Mouse (Mus musculus): ENCODE measurements around the gene Bcl2l14. TPM values are rescaled to one million over a fixed set of nuclear protein-coding genes. Genes with fewer than 3 reads are reported as not detected.

Bcl2l14 gene
- total RNA-seq, 2 experiments from 2014 or later, result not detected

DNA sequence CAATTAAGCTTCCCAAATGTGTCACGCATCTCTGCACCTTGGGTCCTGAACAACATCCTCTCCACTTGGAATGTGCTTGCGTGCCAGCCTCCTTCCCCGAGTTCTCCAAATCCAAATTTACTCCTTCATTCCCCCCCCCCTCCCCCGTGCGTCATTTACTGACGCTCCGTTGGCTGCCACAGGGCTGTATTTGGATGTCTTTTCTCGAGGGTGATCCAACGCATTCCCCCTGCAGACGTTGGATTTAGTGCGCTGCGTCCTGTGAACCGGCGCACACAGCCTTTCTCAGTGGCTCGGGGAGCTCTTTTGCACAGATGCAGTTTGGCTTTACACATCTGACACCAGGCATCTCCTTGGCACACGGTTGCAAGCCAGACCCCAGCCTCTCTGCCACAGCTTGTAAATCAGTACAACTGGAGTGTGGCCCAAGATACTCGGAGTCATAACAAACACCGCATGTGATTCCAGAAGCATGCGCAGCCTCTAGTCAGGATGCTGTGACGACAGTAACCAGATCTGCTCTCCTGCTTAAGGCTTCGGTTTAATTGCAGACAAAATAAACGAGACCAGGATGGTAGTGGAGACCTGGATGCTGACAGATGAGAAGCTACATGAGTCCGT lies 43.4 kb downstream of the Bcl2l14 start:
- intact Hi-C loops (cut with DNase I), result no loop called here
- DNase-seq (ENCODE audit: low spot score in 2 of 2), result peak; percentile 59 to 71

DNA sequence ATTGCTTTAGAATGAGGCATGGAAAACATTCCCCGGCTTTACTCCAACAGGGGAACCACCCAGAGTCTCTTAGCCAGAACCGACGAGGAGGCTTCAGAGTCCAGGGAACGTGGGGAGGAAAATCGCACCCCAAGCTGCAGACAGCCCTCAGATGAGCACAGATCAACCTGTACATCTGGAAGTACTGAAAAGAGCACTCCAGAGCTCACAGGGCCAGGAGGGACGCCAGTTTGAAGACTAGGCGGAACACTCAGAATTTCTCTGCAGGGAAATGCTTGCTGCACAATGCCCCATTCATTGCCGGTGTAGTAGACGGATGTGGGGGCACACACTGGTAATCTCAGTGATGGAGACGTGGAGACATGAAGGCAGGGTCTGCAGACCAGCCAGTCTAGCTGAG lies 43.9 kb downstream of the Bcl2l14 start:
- DNase-seq (ENCODE audit: low spot score in 2 of 2), result peak in 1 of 2 experiments; percentile 14

DNA sequence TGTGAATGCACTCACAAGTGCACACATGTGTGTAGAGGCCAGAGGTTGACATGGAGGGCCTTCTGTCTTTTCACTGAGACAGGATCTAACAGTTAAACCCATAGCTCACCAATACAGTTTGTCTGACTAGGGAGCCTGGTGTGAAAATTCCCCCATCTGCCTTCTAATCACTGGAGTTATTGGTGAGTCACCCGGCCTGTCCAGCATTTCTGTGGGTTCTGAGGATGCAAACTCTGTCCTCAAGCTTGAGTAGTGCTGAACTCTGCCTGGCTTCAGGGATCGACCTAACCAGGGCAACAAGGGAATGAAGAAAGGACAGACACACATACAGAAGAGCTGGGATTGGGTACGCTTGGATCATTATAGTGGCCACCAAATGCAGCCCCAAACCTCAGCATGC lies 45.6 kb downstream of the Bcl2l14 start:
- intact Hi-C loops (cut with DNase I), result no loop called here
- no peak for DNase-seq (ENCODE audit: low spot score in 2 of 2)

More for the DNA sequence above, 43.9 kb downstream of the Bcl2l14 start:
- intact Hi-C loops (cut with DNase I), result no loop called here

DNA sequence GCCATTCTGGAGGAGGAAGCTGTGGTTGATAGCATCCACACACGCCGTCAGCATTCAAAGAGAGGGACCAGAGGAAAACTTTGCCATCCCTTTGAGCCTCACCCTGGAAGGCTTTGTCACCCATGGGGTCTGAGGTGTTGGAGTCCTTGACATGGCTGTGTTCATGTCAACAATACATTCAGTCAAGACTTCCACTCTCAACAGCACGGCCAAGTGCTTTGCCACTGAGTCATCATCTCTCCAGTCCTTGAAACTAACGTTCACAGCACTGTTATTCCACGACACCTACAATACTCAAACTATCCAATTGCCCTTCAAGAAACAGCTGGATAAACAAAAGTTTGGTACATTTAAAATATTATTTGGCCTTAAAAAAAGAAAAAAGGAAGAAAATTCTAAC lies 46.1 kb downstream of the Bcl2l14 start:
- DNase-seq (ENCODE audit: low spot score in 2 of 2), result no peak
- intact Hi-C loops (cut with DNase I), result no loop called here

DNA sequence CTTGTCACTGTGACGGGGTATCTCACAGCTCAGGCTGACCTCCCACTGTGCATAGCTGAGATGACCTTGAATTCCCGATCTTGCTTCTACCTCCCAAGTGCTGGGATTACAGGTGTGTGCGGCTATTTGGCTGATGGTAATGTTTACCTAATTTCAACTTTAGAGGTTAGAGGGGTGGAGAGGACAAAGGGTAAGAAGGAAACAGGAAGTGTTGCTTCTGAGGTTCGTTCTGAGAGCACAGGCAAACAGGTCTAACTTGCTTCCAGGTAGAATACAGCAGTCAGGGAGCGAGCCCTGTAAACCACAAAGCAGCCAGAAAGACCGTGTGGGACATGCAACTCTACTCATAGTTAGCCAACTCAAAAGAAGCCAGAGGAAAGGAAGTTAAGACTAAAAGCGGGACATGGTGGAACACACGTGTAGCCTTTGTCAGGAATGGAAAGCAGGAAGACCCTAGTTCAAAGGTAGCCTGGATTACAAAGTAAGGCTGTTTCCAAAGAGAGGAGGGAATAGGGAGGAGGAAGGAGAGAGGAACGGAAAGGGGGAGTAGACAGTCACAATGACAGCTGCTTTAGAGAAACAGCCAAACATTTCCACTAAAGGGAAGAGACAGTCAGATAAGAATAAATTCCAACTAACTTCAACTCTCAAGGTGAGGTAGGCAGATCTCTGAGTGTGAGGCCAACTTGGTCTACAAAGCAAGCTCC lies 47.2 kb downstream of the Bcl2l14 start:
- no peak for DNase-seq (ENCODE audit: low spot score in 2 of 2)
- intact Hi-C loops (cut with DNase I), result no loop called here

DNA sequence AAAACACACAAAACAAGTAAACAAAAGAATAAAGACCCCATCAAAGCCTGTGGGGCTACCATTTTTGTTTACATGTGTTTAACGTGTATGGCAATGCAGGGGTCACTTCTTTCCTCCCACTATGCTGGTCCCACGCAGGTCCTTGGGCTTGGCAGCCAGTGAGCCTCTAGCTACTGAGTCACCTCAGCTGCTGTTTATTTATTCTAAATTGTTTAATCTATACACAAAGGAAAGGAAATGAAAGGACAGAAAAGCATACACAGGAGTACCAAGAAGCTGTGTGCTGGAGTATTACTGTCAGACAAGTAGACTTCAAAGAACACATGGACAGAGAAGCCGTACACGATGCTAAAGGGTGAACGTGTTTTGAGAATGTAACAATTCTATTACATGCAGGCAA lies 47.8 kb downstream of the Bcl2l14 start:
- intact Hi-C loops (cut with DNase I), result no loop called here

DNA sequence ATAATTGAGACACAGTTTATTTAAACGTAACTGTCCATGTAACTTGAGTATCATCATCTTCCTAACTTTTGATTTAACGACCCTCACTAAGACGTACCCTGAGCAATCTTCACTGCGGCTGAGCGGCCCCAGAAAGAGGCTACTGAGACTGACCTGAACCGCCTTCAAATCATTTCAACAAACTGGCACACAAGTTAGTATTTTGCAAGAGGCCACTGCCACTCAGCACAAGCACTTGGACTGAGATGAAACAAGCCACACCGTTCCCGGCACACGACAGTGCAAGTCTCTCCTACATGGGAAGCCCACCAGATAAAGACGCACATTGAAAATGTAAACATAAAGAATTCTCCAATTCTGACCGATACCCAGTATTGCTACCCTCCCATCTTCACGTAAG lies 52.3 kb downstream of the Bcl2l14 start:
- no peak for DNase-seq (ENCODE audit: low spot score in 2 of 2)
- intact Hi-C loops (cut with DNase I), result no loop called here

More for the DNA sequence above, 47.8 kb downstream of the Bcl2l14 start:
- no peak for DNase-seq (ENCODE audit: low spot score in 2 of 2)

DNA sequence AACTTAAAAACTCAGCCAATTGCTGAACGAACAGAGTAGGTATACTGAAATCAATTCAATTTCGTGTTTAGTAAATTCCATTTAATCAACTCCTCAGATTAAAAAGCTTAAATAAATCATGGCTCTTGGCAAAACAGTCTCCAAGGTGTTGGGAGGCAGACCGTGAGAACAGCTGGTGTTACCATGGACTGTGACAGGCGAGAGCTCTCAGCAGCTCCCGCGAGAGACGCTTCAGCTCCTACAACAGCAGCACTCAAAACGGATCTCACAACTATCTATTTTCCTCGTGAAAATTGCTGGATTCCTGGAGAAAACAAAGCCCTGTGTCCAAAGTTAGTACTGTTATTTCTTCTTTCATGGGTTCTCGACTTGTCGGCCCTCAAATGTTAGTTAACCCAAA lies 53.8 kb downstream of the Bcl2l14 start:
- DNase-seq (ENCODE audit: low spot score in 2 of 2), result no peak
- intact Hi-C loops (cut with DNase I), result loop anchor here (5.0 kb wide), 1 partner anchor 117 kb away; the partner anchor contains the start of gene Lrp6

DNA sequence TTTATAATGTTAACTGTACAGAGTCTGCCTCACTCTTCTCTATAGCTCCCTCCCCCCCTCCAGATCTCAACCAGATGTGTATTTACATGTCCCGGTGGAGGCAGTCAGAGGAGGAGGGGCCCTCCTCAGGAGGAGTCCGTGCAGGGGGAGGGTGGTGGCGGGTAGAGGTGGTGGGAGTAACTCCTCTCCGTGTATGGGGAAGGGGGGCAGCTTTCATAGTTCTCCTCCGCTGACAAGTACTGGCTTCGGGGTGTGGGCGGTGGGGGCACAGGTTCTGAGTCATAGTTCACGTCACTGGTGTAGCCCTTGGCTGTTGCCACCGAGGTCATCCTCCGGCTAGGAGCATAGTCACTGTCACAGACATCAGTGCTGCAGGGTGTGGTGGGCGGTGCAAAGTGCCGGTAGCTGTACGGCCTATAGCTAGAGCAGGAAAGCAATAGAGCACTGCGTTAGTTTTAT lies 54.6 kb downstream of the Bcl2l14 start:
- intact Hi-C loops (cut with DNase I), result loop anchor here (5.0 kb wide), 1 partner anchor 117 kb away; the partner anchor contains the start of gene Lrp6
- DNase-seq (ENCODE audit: low spot score in 2 of 2), result peak; percentile 28 to 35

DNA sequence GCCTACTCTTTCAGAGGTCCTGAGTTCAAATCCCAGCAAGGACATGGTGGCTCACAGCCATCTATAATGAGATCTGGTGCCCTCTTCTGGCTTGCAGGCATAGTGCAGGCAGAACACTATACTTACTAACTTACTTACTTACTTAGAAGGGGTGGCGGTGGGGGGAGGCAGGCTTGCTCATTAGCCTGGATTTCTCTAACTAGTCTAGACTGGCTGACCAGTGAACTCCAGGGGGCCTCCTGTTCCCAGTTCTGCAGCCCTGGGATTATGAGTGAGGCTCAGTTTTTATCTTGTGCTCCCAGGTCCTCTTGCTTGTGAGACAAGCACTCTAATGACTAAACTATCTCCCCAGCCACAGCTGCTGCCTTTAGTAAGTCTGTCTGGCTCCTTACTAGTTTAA lies 58.0 kb downstream of the Bcl2l14 start:
- intact Hi-C loops (cut with DNase I), result loop anchor here (5.0 kb wide), 1 partner anchor 113 kb away; the partner anchor contains the start of gene Lrp6
- no peak for DNase-seq (ENCODE audit: low spot score in 2 of 2)

DNA sequence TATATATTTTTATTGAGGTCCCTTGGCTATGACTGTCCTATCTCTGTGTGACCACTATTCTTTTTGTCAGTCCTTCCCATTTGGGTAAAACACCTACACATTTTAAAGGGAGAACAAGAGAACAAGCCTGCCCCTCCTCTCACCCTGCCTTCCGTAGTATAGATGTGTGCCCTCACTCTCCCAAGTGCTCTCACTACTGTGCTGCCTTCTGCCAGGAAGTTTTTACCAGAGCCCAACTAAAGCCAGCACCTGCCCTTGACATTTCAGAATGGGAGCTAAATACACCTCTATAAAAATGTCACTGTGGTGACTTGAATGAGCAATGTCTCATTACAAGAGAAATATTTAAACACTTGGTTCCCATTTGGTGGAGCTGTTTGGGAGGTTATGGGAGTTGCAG lies 62.3 kb downstream of the Bcl2l14 start:
- no peak for DNase-seq (ENCODE audit: low spot score in 2 of 2)
- intact Hi-C loops (cut with DNase I), result no loop called here

DNA sequence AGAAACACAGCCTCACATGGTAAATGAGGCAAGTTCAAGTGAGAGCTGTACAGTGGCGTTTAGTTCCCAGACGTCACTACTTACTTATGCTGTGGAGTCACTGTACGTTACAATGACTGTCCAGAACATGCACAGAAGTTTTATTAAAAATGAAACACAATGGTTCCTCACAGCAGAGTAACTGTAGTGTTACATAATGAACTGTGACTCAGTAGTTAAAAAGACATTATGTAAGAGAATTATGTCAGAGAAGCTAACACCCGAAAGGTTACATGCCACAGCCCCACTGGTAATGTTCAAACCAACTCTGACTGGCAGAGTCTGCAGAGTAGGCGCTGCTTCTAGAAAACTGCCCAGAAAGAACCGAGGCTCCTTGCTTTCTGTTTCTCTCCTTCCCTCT lies 65.1 kb downstream of the Bcl2l14 start:
- DNase-seq (ENCODE audit: low spot score in 2 of 2), result no peak
- intact Hi-C loops (cut with DNase I), result no loop called here

DNA sequence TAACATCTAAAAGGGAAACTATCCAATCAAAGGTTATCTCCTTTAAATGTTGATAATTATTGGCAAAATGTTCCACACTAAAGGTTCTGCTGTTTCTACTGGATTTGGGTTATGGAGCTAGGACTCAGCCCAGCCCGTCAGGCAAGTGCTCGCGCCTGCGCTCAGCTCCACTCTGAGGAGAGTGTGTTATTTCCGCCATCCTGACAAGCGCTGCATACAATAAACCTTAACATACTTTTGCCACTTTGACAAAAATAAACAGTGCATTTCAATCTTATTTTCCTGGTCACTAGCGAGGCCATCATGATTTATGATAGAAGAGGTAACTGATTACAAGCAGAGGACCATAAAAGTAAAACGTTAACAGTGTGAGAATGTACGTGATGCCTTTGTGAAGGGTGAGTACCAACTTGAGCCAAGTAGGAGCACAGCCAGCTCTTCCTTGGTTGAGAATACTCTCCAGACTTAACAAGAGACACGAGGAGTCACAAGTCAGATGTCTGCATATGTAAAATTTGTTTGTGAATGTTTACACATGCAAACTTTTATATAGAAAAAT lies 70.6 kb downstream of the Bcl2l14 start:
- intact Hi-C loops (cut with DNase I), result no loop called here
- no peak for DNase-seq (ENCODE audit: low spot score in 2 of 2)

DNA sequence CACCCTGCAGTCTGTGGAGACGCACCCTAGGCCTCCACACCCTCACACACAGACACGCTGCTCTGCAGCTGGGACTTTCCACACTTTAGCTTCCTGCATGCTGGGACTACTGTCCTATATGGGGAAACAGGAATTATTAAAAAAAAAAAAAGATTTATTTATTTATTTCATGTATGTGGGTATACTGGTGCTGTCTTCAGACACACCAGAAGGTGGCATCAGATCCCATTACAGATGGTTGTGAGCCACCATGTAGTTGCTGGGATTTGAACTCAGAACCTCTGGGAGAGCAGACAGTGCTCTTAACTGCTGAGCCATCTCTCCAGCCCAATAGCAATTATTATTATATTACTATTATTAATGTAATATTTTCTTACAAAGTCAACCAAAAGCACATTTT lies 73.2 kb downstream of the Bcl2l14 start:
- intact Hi-C loops (cut with DNase I), result no loop called here

DNA sequence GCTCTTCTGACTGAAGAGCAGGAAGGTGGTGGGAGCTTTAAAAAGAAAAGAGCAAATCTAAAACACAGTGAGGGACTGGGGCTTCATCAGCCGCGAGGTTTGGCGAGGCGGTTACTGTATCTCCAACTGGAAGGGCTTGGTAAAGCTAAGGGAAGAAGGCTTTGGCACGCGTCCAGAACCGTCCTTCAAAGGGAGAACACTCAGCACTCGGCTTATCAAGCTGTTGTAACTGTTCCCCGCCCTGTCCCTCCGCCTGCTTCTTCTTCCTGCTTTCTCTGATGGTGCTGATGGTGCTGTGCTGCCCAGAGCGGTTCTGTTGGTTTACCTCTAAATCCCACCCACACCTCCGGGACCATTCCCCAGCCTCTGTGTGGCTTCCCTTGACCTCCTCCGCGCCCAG lies 74.7 kb downstream of the Bcl2l14 start:
- intact Hi-C loops (cut with DNase I), result no loop called here
- peak in 1 of 2 experiments; percentile 41 for DNase-seq (ENCODE audit: low spot score in 2 of 2)

More for the DNA sequence above, 73.2 kb downstream of the Bcl2l14 start:
- DNase-seq (ENCODE audit: low spot score in 2 of 2), result no peak

DNA sequence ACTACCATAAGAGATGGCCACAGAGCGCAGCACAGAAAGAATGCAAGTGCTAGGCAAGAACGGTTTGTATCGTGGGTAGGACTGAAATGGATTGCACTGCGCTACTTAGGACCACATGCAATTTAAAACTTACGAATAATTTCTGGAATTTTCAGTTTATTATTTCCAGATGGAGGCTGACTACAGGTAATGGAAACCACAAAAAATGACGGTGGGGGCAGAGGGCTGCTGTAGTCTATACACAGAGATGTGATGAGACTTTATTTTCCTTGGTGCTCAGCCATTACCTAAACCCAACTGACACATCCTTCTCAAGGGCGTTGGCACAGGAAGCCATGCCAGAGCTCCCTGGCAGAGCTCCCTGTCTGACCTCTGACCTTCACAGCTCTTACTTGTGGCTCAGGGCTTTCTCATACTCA lies 77.0 kb downstream of the Bcl2l14 start:
- no peak for DNase-seq (ENCODE audit: low spot score in 2 of 2)
- intact Hi-C loops (cut with DNase I), result no loop called here

DNA sequence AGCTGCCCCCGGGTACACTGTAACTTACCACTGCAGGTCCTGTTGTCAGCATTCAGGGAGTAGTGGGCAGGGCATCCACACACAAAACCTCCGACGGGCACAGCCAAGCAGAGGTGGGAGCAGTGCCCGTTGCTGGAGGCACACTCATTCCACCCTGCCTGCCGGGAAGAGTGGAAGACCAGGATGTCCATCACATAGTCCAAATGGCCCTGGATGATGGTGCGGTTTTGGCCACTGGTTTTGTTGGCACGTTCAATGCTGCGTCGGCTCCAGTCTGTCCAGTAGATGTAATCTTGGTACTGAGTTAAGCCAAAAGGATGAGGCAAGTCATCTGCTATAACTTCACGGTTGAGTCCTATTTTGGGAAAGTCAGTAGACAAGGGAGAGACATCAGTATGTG lies 83.4 kb downstream of the Bcl2l14 start:
- intact Hi-C loops (cut with DNase I), result no loop called here
- DNase-seq (ENCODE audit: low spot score in 2 of 2), result no peak

DNA sequence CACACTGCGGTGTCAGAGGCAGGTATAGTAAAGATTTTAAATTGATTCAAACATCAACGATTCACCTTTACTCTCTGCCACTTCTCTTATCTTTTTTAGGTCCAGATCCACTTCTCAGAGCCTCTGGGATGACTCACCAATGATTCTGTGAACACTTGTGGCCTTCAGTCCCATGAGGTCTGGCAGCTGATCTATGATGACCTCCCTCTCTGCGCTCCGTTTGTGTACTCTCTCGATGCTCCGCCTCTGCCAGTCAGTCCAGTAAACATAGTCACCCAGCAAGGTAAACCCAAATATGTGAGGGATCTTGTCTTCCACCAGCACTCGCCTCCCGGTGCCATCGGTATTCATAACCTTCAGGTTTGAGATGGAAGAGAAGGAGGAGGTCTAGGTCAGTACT lies 90.2 kb downstream of the Bcl2l14 start:
- DNase-seq (ENCODE audit: low spot score in 2 of 2), result no peak
- intact Hi-C loops (cut with DNase I), result no loop called here

All from left cerebral cortex, postnatal 36 days (tissue).